Mouse (Mus musculus): ENCODE results near the gene Trim2. TPM values are rescaled to one million over a fixed set of nuclear protein-coding genes. Genes with fewer than 3 reads are reported as not detected.

The Trim2 gene
- total RNA-seq, 4 experiments from 2014 or later = 42.9 to 87.2 (median 60.4) TPM

- no peak for DNase-seq
Observed at GRCm38 (mm10) chr3:84219720-84220273, 86.9 kb downstream of the Trim2 start.

DNA sequence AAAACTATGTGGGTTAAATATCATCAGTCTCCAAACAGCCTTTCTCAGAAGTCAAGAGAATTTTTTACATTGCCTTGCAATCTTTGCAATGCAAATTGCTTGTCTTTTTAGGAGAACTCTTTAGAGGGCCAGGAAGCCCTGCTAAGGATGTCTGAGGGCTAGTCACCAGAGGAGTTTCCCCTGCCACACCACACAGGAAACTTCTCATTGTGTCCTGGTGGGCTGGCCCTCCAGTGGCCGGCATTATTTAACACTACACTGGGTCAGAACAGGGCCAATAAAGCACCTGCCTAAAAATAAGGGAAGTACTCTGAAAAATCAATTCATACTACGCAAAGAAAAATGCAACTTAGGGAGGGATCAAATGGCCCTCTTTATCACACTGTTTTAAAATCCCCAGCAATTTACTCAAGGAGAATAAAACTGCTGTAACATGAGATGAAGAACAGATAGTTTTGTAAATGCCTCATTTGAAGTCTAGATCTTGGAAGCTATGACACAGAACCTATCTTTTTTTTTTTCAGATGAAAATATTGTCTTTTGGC, 87.4 kb downstream of the Trim2 start:
- no peak for DNase-seq

- DNase-seq = no peak
Observed at GRCm38 (mm10) chr3:84218498-84218897, 88.2 kb downstream of the Trim2 start.

DNA sequence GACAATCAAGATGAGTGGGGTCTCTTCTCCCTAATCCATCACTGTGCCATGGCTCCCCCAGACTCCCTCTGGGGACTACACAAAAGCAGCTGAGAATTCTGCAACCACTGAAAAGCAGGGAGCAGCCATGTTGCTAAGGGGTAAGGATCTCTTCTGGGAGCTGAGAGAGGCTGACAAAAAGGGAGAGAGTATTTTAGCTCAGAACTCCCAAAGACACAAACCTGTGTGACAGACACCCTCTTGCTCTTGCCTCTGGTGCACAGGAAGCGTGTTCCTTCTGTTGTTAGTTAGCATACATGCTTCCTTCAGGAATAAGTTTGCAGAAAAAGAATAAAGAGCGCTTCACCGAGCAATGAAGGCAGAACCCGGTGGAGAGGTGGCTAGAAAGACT, 88.7 kb downstream of the Trim2 start:
- DNase-seq = no peak

DNA sequence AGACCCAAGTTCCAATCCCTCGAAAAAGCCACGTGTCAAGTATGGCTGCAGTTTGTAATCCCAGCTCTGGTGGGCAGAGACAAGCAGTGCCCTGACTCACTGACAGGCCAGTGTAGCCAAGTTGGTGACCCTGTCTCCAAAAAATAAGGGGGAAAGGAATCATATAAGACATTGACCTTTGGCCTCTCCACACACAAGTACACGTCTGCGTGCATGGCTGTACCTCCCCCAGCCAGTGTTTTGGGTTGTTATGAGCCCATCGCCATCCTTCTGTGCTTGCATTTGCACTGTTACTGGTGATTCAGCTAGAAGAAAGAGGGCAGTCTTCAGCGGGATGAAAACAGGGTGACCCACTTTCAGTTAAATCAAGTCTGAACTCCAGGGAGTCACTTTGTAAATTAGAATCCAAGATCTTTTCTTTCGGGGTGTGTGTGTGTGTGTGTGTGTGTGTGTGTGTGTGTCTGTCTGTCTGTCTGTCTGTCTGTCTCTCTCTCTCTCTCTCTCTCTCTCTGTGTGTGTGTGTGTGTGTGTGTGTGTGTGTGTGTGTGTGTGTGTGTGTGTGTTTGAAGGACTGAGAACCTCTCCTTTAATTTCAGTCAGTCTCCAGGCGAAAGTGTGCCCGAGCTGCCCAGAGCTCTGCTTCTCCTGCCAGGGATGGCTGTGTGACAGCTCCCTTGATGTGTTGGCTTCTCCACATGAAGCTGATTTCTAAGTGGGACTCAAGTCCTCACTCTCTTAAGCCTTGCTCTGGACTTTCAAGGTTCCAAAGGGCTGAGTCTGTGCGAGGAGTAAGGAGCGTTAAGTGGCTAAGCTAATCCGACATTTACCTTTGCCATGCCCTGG, 89.3 kb downstream of the Trim2 start:
- DNase-seq = no peak

GRCm38 (mm10) chr3:84215743-84216360, 90.8 kb downstream of the Trim2 start:
- no peak for DNase-seq

DNA sequence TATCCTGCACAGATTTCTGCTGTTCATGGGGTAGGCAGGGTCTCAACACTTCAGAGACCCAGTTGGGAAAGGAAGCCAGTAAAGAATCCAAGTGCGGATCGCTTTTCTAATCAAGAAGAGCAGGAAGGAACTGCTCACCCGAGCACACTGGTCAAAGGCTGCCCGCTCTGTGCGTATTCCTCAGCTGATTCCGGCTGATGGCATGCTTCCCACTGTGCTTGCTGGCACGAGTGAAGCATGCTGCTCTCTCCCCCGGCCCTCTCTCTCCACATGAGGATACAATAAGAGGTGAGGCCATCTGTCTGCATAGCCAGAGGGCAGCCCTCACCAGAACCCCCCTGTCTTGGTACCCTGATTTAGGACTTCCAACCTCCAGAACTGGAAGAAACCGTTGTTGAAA, 91.4 kb downstream of the Trim2 start:
- no peak for DNase-seq

- no peak for DNase-seq
Observed at GRCm38 (mm10) chr3:84214501-84214900, 92.2 kb downstream of the Trim2 start.

DNA sequence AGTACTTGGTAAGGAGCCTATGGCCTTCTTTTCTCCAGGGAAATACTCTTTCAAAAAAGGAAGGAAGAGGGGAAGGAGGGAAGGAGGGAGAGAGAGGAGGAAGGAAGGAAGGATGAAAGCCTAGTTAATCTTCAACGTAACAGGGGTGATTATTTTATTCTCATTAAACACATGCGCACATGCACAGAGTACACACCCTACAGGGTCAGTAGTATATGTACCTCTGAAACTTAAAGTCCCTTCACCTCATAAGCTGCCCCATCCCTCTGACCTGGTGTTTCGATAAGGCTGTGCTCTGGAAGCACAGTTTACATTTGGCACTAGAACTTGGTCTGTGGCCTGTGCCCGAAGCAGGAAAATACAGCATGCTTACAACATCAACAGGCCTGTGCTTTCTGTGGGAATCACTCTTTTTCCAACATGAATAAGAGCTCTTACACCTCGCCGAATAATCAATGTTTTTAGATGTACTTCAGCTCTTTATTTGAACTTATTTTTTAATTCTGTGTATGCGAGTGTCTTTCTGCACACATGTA, 95.3 kb downstream of the Trim2 start:
- no peak for DNase-seq

DNA sequence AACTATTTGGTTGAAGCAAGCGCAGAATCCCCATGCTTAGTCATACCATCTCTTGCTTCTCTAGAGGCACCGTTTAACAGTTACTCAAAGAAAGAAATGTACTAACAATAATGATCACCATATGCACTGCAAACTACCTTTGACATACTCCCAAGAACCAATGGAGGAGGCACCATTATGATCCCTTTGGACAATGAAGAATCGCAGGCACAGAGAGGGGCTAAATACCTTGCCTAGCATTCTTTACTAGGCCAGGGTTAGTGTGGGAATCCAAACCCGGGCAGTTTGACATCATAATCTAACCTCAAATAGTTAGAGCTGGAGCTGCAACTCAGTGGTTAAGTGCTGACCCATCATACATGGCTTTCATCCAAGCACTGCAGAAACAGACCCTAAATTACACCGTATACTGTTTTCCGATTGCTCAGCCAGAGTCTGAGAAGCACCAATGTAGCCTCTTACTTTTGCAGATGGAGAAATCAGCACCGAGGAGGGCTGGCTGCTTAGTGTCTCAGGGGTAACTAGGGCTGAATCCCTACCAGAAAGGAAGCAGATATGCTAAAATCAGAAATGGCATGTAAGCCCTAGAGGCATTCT, 97.7 kb downstream of the Trim2 start:
- DNase-seq = no peak

- DNase-seq = no peak
Observed at GRCm38 (mm10) chr3:84208475-84208874, 98.2 kb downstream of the Trim2 start.

DNA sequence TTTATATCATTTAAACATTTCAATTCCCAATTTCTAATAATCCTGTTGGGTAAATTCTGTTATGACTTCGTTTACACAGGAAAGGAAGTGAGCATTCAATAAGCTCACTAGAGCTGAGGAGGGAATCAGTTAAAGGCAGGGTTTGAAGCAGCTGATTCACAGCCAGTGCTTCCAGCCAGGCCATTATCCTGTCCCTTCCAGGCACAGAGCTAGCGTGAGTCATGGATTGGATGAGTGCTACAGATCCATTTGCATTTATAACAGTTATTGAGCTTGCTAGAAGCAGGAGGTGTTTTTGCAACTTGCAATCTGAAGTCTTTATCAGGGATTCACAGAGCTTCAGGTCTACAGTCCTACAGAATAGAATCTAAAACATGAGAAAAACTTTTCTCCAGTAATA, 99.3 kb downstream of the Trim2 start:
- DNase-seq = no peak

DNA sequence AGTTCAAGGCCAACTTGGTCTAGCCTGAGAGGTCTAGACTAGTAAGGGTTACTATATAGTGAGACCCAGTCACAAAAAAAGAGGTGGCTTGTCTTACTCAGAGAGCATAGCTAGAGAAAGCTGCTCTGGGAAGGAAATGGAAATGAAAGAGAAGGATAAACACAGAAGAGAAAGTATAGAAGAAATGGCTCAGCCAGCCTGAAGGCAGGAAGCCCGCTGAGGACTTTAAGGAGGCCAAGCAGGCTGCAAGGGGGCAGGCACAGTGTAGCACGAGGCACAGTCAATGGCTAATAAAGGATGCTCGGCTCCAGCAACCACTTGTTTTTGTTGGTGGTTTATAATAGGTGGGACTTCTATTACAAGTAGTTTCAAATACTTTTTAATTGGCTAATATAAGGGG, 100.6 kb downstream of the Trim2 start:
- DNase-seq = no peak

GRCm38 (mm10) chr3:84205650-84206049, 101.0 kb downstream of the Trim2 start:
- no peak for DNase-seq

DNA sequence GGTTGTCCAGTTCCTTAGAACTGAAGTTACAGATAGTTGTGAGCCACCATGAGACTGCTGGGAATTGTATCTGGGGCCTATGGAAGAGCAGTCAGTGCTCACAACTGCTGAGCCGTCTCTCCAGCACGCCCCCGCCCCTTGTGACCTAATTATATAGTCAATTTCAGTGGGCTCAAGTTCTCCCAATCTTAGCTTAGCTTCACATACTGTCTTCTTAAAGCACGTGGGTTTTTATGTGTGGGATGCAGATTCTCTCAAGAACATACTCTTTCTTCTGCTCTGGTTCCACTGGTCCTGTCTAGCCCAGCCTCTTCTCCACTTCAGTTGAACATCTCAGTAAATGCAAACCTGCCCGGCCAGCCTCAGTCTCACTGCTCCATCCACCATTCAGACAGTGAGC, 102.0 kb downstream of the Trim2 start:
- DNase-seq = no peak

DNA sequence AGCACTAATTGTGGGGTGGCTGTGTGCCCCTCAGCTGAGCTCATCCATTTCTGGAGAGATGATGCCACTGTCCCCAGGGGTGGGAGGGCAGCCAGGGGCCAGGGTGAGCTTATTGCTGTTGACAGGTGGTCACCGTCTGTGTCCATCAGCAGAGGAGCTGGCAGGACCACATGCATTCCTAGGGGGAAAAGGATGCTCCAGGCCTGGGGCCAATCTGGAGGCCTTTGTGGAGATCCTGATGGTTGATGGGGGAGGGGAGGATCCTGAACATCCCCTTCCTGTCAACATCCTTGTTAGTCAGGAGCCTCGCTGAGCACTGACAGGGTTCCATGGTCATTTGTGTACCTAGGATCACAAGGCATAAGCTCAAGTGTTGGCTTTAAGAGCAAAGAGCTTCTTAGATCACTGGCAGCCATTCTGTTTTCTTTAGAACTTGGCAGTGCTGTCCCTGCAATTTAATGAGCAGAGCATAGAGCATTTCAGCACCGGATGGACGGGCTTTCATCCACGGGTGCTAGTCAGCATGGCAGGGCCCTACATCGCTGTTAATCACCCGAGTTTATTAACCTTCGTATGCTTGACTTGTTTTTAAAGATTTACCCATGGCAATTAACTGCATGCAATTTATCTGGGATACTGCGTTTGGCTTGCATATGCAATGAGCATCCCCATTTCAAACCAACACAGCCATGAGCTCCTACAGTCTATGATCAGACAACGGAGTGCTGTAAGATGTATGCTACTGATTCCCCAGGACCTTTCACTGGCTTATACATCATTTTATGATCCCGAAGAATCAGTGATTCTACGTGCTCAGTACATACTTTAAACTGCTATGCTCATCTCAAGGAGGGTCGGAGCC, 105.9 kb downstream of the Trim2 start:
- DNase-seq = no peak

DNA sequence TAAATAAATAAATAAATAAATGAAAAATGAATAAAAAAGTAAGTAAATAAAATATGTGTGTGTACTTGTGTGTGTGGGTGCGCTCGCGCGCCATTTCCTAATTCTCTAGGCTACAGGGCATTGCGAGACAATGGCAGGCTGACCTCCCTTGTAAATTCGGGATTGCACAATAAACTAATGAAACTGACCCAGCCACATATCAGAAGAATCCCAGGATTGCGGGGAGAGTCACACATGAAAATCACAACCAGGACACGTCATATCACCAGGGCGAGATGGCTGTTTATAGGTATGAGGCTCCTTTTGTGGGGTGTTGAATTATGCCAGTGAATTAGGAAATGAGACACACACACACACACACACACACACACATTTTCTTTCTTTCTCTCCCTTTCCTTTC, 107.2 kb downstream of the Trim2 start:
- DNase-seq = no peak

GRCm38 (mm10) chr3:84198229-84198628, 108.4 kb downstream of the Trim2 start:
- DNase-seq = no peak

DNA sequence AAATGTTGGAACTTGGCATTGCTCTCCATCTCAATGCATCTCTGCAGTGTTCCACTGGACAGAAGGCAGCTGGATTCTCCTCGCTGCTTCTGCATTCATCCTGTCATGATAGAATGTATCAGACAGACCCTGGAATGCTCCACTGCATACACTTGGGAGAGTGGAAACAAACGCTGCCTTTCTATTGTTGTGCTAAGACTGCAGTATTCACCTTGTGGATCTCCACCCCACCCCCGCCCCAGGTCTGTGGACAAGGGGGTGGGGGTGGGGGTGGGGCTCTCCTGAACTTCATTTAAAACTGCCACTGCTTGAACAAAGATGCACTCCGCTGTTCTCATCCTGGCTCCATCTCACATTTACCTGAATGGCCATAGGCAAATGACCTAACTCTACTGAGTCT, 112.8 kb downstream of the Trim2 start:
- DNase-seq = no peak

- DNase-seq = no peak
Observed at GRCm38 (mm10) chr3:84191141-84191881, 115.4 kb downstream of the Trim2 start.

DNA sequence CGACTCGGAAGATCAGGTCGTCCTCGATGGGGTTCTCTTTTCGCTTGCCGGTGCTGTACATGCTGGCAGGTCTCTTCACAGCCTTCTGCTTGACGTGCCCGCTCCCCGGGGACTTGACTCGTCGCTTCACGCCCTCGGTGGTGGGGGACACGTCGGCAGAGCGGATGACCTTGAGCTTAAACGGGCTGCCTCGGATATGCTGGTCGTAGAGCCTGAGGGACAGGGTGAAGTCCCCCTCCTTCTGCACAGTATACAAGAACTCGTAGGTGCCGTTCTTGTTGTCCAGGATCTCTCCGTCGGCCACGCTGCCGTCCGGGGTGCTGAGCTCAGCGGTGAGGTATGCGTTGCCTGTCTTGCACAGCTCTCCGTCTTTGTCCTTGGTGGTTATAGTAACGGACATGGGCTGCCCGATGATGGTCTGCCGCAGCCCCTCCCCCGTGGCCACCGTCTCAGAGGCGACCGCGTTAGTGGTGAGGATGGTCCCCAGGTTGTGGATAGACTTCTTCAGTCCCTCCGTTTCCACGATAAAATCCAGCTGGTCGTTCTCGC, 116.1 kb downstream of the Trim2 start:
- DNase-seq = peak; percentile 53

Measured in adrenal gland, adult 8-10 months (tissue).